Mouse (Mus musculus) cerebellum, adult 2 months (tissue): ENCODE data around the gene Slc16a10. TPM values are rescaled to one million over a fixed set of nuclear protein-coding genes. Genes with fewer than 3 reads are reported as not detected.

ENCODE experiments used
- DNase-seq, 2 experiments: peaks; one replicate each; pipeline ENCODE4 v3.0.0; 2021
- H3K27ac ChIP-seq: fragments of 200-500 bp; 2 replicates; pipeline ENCODE4 v1.5.1; 2012; ENCODE audit warnings: low read length, control low read depth, inconsistent platforms; ENCODE audit not compliant: insufficient read depth
- H3K27me3 ChIP-seq: fragments of 200-500 bp; 2 replicates; pipeline ENCODE4 v1.6.1; 2012; ENCODE audit warnings: inconsistent platforms, mild to moderate bottlenecking, low read length, moderate library complexity; ENCODE audit not compliant: control insufficient read depth, insufficient read depth
- H3K4me1 ChIP-seq: fragments of 200-500 bp; 2 replicates; pipeline ENCODE4 v1.6.1; 2011; ENCODE audit warnings: low read length; ENCODE audit not compliant: control insufficient read depth, insufficient read depth
- H3K4me3 ChIP-seq: fragments of 200-500 bp; replicated peaks from 2 replicates; pipeline ENCODE3; 2011; ENCODE audit warnings: mild to moderate bottlenecking, low read depth, low read length, control low read depth; ENCODE audit not compliant: insufficient read depth
- CTCF ChIP-seq: fragments of 200-500 bp; IDR thresholded peaks from 2 replicates; pipeline ENCODE4 v1.5.1; 2011; ENCODE audit warnings: low read depth, mild to moderate bottlenecking, control low read depth, low read length, moderate library complexity, borderline replicate concordance; ENCODE audit not compliant: insufficient read depth
- POLR2A ChIP-seq: fragments of 200-500 bp; IDR thresholded peaks from 2 replicates; pipeline ENCODE4 v1.6.1; 2011; ENCODE audit warnings: low read length, control low read depth, borderline replicate concordance; ENCODE audit not compliant: insufficient read depth
- WGBS: fragments of 180-500 bp; shearing (Covaris S2); methylation state at CpG from one replicate; pipeline ENCODE4 v1.1.7; 2018; 5-methylcytosine and 5-hydroxymethylcytosine counted together
- polyA plus RNA-seq: library from polyadenylated mRNA; depleted of rRNA; stranded (reverse); fragments of >200 nt; gene quantifications from 2 replicates; pipeline ENCODE4 v1.2.3, GENCODE M21; 2012

Slc16a10 gene
- polyA plus RNA-seq, 1 experiment = 3.6 TPM

GRCm38 (mm10) chr10:40084332-40085093 is 57.5 kb downstream of the Slc16a10 start:
- WGBS = 53% methylated on average over 12 of the region's 12 CpGs
- DNase-seq = peak; percentile 31 to 32
- Histone ChIP-seq H3K27me3 (no peaks in the 10 kb centered on the region), H3K4me3 (no peak overlapping the region), H3K4me1 (peaks cover 6% of the 10 kb centered on the region; the same call in 1 of the 2 replicates), H3K27ac (no peak overlapping the region; the same call in 1 of the 2 replicates)
- TF ChIP-seq CTCF (no peak), POLR2A (no peak)

DNA sequence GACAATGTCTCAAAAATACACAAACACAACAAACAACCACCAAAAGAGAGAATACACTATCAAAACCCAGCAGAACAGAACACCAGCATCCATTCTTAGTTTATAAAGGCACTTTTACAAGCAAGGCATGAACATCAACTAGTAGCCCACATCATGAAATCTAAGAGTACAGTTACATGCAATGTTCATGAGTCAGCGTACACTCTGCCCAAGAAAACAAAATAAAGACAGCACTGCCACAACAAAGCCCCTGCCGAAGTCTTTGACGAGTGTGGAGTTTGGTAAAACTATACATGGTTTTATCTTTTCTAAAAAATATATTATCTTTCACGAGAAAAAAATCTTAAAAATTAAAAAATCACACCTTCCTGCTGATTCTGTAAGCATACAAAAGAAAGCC is 58.5 kb downstream of the Slc16a10 start:
- H3K27me3 ChIP-seq = no peaks in the 10 kb centered on the region
- H3K27ac ChIP-seq = no peak overlapping the region
- no peak overlapping the region for H3K4me3 ChIP-seq
- H3K4me1 ChIP-seq = peaks cover 6% of the 10 kb centered on the region; the same call in 1 of the 2 replicates
- no peak for DNase-seq
- no peak for TF ChIP-seq POLR2A
- no peak for TF ChIP-seq CTCF
- 87% methylated on average over 4 of the region's 4 CpGs for WGBS

DNA sequence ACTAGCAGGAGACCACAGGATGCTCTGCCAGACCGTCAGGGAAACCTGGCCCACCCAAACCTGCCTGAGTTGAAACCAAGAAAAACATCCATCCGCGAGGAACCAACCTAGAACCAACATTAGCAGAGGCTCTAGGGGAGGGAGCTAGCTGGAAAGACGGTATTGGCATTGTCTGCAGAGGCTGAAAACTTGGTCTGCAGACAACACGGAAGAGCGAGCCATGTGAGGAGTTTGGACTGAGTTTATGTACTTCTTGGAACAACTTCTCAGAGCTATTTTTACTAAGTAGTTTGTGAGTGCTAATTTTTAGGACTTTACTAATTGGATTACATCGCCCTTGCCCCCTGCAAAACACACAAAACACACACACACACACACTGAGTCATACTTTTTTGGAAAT is 59.4 kb downstream of the Slc16a10 start:
- 79% methylated on average over 7 of the region's 7 CpGs for WGBS
- H3K27ac ChIP-seq = no peak overlapping the region
- peaks cover 6% of the 10 kb centered on the region; the same call in 1 of the 2 replicates for H3K4me1 ChIP-seq
- no peaks in the 10 kb centered on the region for H3K27me3 ChIP-seq
- TF ChIP-seq POLR2A = no peak
- no peak for TF ChIP-seq CTCF
- H3K4me3 ChIP-seq = no peak overlapping the region
- no peak for DNase-seq

DNA sequence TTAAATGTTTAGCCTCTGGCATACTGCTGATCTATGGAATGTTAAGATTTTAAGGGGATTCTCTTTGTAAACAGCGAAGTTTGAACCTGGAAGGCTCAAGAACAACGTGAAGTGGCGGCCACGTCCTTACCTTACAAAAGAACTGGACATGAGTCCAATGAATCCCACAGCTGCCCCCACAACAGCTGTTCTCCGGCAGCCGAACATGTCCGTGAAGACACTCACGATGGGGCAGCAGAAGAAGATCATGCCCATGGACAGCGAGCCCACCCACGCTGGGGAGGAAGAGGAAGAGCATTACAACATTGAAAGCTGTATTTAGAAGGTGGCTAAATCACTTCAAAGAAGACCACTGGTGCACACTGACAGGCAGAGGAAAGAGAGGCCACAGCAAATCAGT is 61.5 kb downstream of the Slc16a10 start:
- TF ChIP-seq CTCF = no peak
- TF ChIP-seq POLR2A = no peak
- 51% methylated on average over 10 of the region's 10 CpGs for WGBS
- no peak overlapping the region for H3K27ac ChIP-seq

GRCm38 (mm10) chr10:40079256-40079655 is 62.8 kb downstream of the Slc16a10 start:
- no peak overlapping the region for H3K4me3 ChIP-seq
- H3K4me1 ChIP-seq = no peaks in the 10 kb centered on the region; the same call in 1 of the 2 replicates
- WGBS = 92% methylated on average over 2 of the region's 2 CpGs
- DNase-seq = no peak
- H3K27me3 ChIP-seq = no peaks in the 10 kb centered on the region
- H3K27ac ChIP-seq = no peak overlapping the region
- TF ChIP-seq CTCF (no peak), POLR2A (no peak)

More for the DNA sequence above, 61.5 kb downstream of the Slc16a10 start:
- peaks cover 6% of the 10 kb centered on the region; the same call in 1 of the 2 replicates for H3K4me1 ChIP-seq
- no peak for DNase-seq
- H3K4me3 ChIP-seq = no peak overlapping the region
- no peaks in the 10 kb centered on the region for H3K27me3 ChIP-seq

GRCm38 (mm10) chr10:40077960-40078353 is 64.1 kb downstream of the Slc16a10 start:
- no peaks in the 10 kb centered on the region for H3K4me1 ChIP-seq
- WGBS = 90% methylated on average over 6 of the region's 6 CpGs
- H3K27me3 ChIP-seq = no peaks in the 10 kb centered on the region
- TF ChIP-seq POLR2A = no peak
- TF ChIP-seq CTCF = no peak
- no peak for DNase-seq
- no peak overlapping the region for H3K27ac ChIP-seq
- no peak overlapping the region for H3K4me3 ChIP-seq

DNA sequence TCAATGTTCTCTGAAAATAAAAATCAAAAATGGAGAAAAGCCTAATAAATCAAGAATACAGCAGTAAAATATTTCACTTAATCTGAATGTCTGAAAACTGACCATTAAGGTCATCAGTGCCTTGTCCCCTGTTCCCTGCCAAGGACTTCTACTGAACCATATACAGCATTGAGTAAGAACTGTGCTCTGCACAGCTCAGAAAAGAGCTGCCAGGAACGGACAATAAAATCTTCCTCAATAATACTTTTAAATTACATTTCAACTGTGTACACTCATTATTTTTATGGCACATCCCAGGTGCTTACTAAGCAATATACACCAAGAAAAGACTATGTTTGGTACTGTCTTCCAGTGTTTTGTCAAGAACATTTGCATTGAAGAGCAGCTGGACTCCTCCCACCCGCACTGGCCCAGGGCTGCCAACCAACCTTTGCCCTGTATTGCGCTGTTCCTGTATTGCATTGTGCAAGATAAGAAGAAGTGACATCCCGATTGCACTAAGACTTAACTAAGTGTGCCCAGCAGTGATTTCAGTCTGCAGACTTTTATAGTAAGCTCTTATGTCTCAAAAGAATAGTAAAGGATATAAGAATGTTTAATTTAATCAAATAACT is 64.6 kb downstream of the Slc16a10 start:
- Histone ChIP-seq H3K4me3 (no peak overlapping the region), H3K4me1 (no peaks in the 10 kb centered on the region), H3K27ac (no peak overlapping the region), H3K27me3 (no peaks in the 10 kb centered on the region)
- no peak for DNase-seq
- TF ChIP-seq CTCF (no peak), POLR2A (no peak)
- 90% methylated on average over 4 of the region's 4 CpGs for WGBS

DNA sequence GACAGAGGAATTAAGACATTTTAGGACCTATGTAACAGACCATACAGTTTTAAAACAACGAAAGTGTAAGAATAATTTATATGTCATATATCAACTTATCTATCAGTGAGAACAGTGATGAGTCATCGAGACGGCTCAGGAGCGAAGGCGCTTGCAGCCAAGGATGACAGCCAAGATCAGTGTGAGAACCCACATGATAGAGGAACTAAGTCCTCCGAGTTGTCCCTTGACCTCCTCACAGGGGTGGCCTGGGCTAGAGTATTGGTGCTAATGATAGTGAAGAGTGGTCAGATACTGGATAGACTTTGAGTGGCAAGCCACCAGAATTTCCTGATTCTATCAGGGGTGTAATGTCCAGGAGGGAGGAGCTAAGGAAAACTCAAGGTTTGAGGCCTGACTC is 68.5 kb downstream of the Slc16a10 start:
- no peak for DNase-seq
- TF ChIP-seq CTCF (no peak), POLR2A (no peak)
- no peak overlapping the region for H3K27ac ChIP-seq

More for the DNA sequence above, 68.5 kb downstream of the Slc16a10 start:
- no peaks in the 10 kb centered on the region for H3K4me1 ChIP-seq
- 84% methylated on average over 6 of the region's 6 CpGs for WGBS
- H3K4me3 ChIP-seq = no peak overlapping the region
- no peaks in the 10 kb centered on the region for H3K27me3 ChIP-seq
